Mouse (Mus musculus) midbrain, embryonic 14.5 days (tissue): Measurements from ENCODE around the gene Prtn3. TPM values are rescaled to one million over a fixed set of nuclear protein-coding genes. Genes with fewer than 3 reads are reported as not detected.

Experiments
- ATAC-seq: fragments of 200-750 bp; cut with Nextera tagmentation; 2 replicates; pipeline ENCODE4 v1.8.0; 2017; ENCODE audit warnings: moderate number of reproducible peaks, moderate library complexity; ENCODE audit not compliant: low FRiP score, low TSS enrichment
- DNase-seq: peaks from one replicate; pipeline ENCODE4 v3.0.0-alpha.2; 2015
- H3K27ac ChIP-seq: fragments of 300-500 bp; sonication (generic); replicated peaks from 2 replicates; pipeline ENCODE4 v1.5.1; 2014; ENCODE audit warnings: mild to moderate bottlenecking, low read depth, low read length, moderate library complexity
- H3K27me3 ChIP-seq: fragments of 300-500 bp; sonication (generic); 2 replicates; pipeline ENCODE4 v1.6.1; 2014; ENCODE audit warnings: low read length, control low read depth, mixed read lengths; ENCODE audit not compliant: control insufficient read depth, insufficient read depth
- H3K36me3 ChIP-seq: fragments of 300-500 bp; sonication (generic); 2 replicates; pipeline ENCODE4 v1.6.1; 2014; ENCODE audit warnings: low read length, control low read depth; ENCODE audit not compliant: control insufficient read depth, insufficient read depth
- H3K4me1 ChIP-seq: fragments of 300-500 bp; sonication (generic); 2 replicates; pipeline ENCODE4 v1.6.1; 2014; ENCODE audit warnings: mild to moderate bottlenecking, antibody characterized with exemption, low read length, control low read depth; ENCODE audit not compliant: control insufficient read depth, insufficient read depth
- H3K4me2 ChIP-seq: fragments of 300-500 bp; sonication (generic); 2 replicates; pipeline ENCODE4 v1.6.1; 2014; ENCODE audit warnings: mild to moderate bottlenecking, low read length, moderate library complexity
- H3K4me3 ChIP-seq: fragments of 300-500 bp; sonication (generic); replicated peaks from 2 replicates; pipeline ENCODE4 v1.5.1; 2014; ENCODE audit warnings: low read depth, low read length
- H3K9ac ChIP-seq: fragments of 300-500 bp; sonication (generic); replicated peaks from 2 replicates; pipeline ENCODE4 v1.6.1; 2014; ENCODE audit warnings: mild to moderate bottlenecking, low read length, moderate library complexity
- H3K9me3 ChIP-seq: fragments of 300-500 bp; sonication (generic); 2 replicates; pipeline ENCODE4 v1.6.1; 2016; ENCODE audit warnings: low read length, control low read depth, mixed read lengths; ENCODE audit not compliant: control insufficient read depth
- WGBS: fragments of 180-500 bp; shearing (Covaris S2); extraction: QIAGEN DNeasy Blood & Tissue Kit; methylation state at CpG from one replicate; pipeline ENCODE4 v1.1.7; 2014; 5-methylcytosine and 5-hydroxymethylcytosine counted together
- polyA plus RNA-seq: library from polyadenylated mRNA; unstranded; fragments of >200 nt; fragmentation: Nextera tagmentation; extraction: Ambion mirVana; gene quantifications from 2 replicates; pipeline ENCODE4 v1.2.1, GENCODE M21; 2014

Prtn3 gene
- polyA plus RNA-seq, 1 experiment from 2014 or later = 14.9 TPM

- peak overlapping the region; percentile 100 for H3K27ac ChIP-seq
- ATAC-seq (peak; percentile 41), DNase-seq (peak; percentile 94)
- peak overlapping the region; percentile 98 for H3K4me3 ChIP-seq
- peak overlapping the region; percentile 74 for H3K9ac ChIP-seq
- peaks cover 11% of the 10 kb centered on the region for H3K36me3 ChIP-seq
- WGBS = 0% methylated on average over 15 of the region's 15 CpGs
- H3K9me3 ChIP-seq = no peaks in the 10 kb centered on the region
- no peaks in the 10 kb centered on the region for H3K27me3 ChIP-seq
- peak overlapping the region; percentile 90 for H3K4me2 ChIP-seq
- H3K4me1 ChIP-seq = peaks cover 55% of the 10 kb centered on the region
These were observed 20.9 kb upstream of the Prtn3 start for GRCm38 (mm10) chr10:79853392-79853791.

GRCm38 (mm10) chr10:79853860-79854795 lies 20.1 kb upstream of the Prtn3 start, which contains the start of gene Ptbp1:
TSS of gene Ptbp1 (plus strand) at chr10:79854427.
- peak within 1 kb of the TSS; percentile 98 for H3K4me3 ChIP-seq
- peak within 1 kb of the TSS; percentile 100 for H3K27ac ChIP-seq
- peak within 1 kb of the TSS; percentile 93 for H3K4me2 ChIP-seq
- no peaks in the 10 kb centered on the region for H3K27me3 ChIP-seq
- DNase-seq = peak; percentile 100
- WGBS = under 1% methylated on average over 75 of the region's 75 CpGs
- H3K36me3 ChIP-seq = peaks cover 18% of the 10 kb centered on the region
- peak; percentile 93 for ATAC-seq
- peak within 1 kb of the TSS; percentile 93 for H3K9ac ChIP-seq
- H3K9me3 ChIP-seq = no peaks in the 10 kb centered on the region
- H3K4me1 ChIP-seq = peaks cover 56% of the 10 kb centered on the region

DNA sequence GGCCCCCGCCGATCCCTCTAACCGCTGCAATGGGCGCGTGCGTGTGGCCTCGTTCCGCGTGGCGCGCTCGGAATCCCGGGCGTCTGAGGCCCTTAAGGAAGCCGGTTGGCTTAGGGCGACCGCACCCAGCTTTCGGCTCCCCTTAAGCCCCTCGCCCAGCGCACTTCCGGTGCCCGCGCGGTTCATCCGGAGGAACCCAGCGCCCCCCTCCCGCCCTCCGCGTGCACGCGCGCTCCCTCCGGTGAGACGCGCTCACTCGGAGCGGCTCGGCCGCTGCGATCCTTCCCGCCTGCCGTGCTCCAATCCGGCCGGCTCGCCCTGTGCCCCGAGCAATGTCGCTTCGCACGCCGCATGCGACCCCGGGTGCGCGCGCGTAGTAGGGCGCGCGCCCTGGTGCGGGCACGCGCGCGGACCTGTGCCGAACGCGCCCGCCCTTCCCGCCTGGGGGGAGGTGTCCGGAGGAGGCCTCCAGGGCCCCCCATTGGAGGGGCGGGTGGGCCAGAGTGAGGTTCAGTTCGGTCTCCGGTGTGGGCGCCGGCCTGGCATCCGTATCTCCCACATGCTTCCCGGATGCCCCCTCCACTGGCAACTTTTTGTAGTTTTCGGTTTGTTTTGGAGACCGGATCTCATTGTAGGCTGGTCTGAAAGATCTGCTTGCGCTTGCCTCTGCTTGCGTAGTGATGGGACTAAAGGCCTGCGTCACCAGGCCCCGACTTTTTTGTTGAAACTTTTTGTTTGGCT lies 19.3 kb upstream of the Prtn3 start:
- peak overlapping the region; percentile 93 for H3K4me2 ChIP-seq
- ATAC-seq (peak; percentile 38), DNase-seq (peak; percentile 88)
- peak overlapping the region; percentile 100 for H3K27ac ChIP-seq
- no peaks in the 10 kb centered on the region for H3K27me3 ChIP-seq
- H3K4me1 ChIP-seq = peaks cover 56% of the 10 kb centered on the region
- H3K9me3 ChIP-seq = no peaks in the 10 kb centered on the region
- WGBS = under 1% methylated on average over 83 of the region's 83 CpGs
- H3K4me3 ChIP-seq = peak overlapping the region; percentile 98
- H3K9ac ChIP-seq = peak overlapping the region; percentile 93
- H3K36me3 ChIP-seq = peaks cover 27% of the 10 kb centered on the region

DNA sequence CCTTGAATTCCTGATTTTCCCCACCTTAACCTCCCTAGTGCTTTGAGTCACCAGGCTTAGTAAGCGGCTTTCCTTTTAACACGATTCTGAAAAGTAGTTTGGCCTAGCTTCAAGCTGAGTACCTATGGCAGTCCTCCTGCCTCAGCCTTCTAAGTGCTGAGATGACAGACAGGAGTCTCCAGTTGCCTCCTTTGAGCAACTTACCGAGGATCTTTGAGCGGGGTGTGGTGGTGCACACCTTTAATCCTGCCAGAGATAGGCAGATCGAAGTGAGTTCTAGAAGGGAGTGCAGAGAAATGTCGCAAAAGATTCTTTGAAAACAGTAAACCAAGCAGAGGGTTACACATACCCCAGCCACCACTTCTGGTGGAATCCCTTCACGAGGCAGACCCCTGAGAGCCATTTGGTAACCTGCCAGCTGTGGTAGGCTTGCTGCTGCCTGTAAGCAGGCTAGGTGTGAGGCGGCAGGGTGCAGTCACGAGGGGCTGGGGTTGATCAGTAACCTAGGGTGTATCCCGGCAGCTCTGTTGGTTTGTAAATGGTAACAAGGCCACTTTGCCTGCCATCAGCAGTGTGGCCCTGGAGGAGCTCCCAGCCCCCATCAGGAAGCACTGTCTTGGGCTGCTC lies 18.6 kb upstream of the Prtn3 start:
- Histone ChIP-seq H3K9ac (peak overlapping the region; percentile 93), H3K4me3 (peak overlapping the region; percentile 98), H3K27ac (peak overlapping the region; percentile 100), H3K9me3 (no peaks in the 10 kb centered on the region), H3K27me3 (no peaks in the 10 kb centered on the region), H3K4me1 (peaks cover 56% of the 10 kb centered on the region), H3K36me3 (peaks cover 34% of the 10 kb centered on the region), H3K4me2 (peak overlapping the region; percentile 93)
- ATAC-seq (no peak), DNase-seq (peak; percentile 51)
- WGBS = 4% methylated on average over 10 of the region's 10 CpGs

DNA sequence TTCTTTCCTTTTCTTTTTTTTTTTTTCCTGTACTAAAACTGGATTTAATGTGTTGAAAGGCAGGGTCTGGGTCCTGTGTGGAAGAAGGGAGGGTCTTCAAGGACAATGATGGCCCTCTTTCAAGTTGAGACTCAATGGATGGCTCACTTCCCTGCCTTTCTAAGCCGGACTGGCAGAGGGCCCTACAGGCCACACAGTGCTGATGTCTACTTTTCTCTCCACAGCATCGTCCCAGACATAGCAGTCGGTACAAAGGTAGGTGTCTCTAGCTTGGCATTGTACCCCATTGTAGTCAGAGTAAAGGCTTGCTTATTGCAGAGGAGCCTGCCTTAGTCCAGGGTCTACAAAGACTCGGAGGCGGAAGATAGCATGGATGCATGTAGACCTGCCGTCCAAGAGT lies 18.0 kb upstream of the Prtn3 start:
- no peaks in the 10 kb centered on the region for H3K27me3 ChIP-seq
- H3K4me2 ChIP-seq = peak overlapping the region; percentile 93
- peak overlapping the region; percentile 98 for H3K4me3 ChIP-seq
- no peaks in the 10 kb centered on the region for H3K9me3 ChIP-seq
- WGBS = 45% methylated on average over 6 of the region's 6 CpGs
- H3K27ac ChIP-seq = peak overlapping the region; percentile 26; the same call in 1 of the 2 replicates
- peak overlapping the region; percentile 93 for H3K9ac ChIP-seq
- DNase-seq (no peak), ATAC-seq (no peak)
- peaks cover 55% of the 10 kb centered on the region for H3K4me1 ChIP-seq
- H3K36me3 ChIP-seq = peaks cover 40% of the 10 kb centered on the region

DNA sequence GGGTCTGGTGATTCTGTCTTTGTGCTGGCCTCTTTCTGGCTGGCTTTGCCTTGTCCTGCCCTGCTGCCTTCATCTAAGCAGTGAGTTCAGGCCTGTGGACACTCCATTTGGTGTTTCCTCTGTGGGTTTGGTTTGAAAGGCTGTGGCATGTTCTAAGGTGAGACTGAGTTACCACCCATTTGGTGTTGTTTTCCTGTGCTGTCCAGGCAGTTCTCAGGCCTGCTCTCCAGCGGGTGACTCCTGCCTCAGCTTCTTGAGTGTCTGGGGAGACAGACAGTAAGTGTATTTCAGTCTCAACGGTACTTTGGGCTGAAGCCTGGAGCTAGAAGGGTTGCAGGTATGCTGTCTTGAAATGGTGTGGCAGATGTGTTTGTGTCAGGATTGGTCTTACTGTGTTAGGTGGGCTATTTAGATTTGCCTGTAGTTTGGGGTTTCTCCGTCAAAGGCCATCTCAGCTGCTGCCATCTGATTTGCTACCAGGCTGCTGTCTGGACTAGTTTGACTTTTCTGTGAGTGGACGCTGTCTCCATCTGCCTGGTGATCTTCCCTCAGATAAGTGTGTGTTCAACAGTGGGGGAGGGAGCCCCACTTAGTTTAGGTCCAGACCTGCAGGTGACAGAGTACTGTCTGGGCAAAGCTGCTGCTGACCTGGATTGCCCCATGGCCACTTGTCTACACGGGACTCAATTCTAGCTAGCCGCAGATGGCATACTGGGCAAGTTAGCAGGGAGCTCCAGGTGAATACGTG lies 17.4 kb upstream of the Prtn3 start:
- Histone ChIP-seq H3K27me3 (no peaks in the 10 kb centered on the region), H3K4me3 (peak overlapping the region; percentile 98), H3K9ac (peak overlapping the region; percentile 93), H3K36me3 (peaks cover 46% of the 10 kb centered on the region), H3K4me2 (peak overlapping the region; percentile 93), H3K27ac (0 out of 2 replicates have a peak overlapping the region, but pooled peaks have one; percentile 26), H3K4me1 (peaks cover 49% of the 10 kb centered on the region), H3K9me3 (no peaks in the 10 kb centered on the region)
- WGBS = 58% methylated on average over 7 of the region's 7 CpGs
- DNase-seq (no peak), ATAC-seq (no peak)

DNA sequence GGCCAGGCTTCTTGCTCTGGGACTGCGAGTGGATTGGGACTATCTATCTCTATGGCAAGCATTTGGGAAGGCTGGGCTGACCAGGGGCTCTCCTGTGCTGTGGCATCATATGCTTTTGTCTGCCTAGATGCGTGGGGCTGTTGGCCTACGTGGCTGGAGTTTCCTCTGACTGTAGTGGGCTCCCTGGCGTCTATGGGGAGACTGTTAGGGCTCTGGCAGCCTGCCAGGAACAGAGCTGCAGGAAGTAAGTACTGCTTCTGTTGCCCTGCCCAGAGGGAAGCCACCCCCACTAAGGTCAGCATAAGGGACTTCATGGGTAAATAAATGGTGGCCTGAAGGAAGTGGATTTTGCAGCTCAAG lies 16.8 kb upstream of the Prtn3 start:
- H3K4me1 ChIP-seq = peaks cover 44% of the 10 kb centered on the region
- ATAC-seq = no peak
- peak overlapping the region; percentile 98 for H3K4me3 ChIP-seq
- H3K4me2 ChIP-seq = peak overlapping the region; percentile 93
- DNase-seq = peak; percentile 69
- H3K9ac ChIP-seq = peak overlapping the region; percentile 93
- peaks cover 51% of the 10 kb centered on the region for H3K36me3 ChIP-seq
- WGBS = 29% methylated on average over 4 of the region's 4 CpGs
- 0 out of 2 replicates have a peak overlapping the region, but pooled peaks have one; percentile 3 for H3K27ac ChIP-seq
- H3K27me3 ChIP-seq = no peaks in the 10 kb centered on the region
- H3K9me3 ChIP-seq = no peaks in the 10 kb centered on the region

DNA sequence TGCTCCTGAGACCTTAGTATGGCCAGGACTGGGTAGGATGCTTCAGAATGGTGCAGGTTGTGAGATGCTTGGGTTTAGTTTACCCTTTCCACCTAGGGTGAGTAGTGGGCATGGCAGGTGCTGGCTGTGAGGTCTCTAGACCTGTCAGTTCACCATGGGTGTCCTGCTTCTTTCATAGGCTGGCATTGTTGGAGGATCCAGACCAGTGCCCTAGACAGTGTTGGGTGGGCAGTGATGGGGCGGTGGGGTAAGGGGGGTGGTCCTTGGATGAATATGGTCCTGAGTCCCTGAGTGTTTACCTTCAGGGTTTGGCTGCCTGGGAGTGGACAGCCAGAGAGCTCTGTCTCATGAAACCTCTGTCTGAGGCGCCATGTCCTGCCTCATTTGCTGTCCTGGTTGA lies 16.4 kb upstream of the Prtn3 start:
- H3K4me3 ChIP-seq = 0 out of 2 replicates have a peak overlapping the region, but pooled peaks have one; percentile 5
- peak overlapping the region; percentile 93 for H3K4me2 ChIP-seq
- 80% methylated on average over 2 of the region's 2 CpGs for WGBS
- H3K4me1 ChIP-seq = peaks cover 39% of the 10 kb centered on the region
- H3K36me3 ChIP-seq = peaks cover 56% of the 10 kb centered on the region
- H3K9me3 ChIP-seq = no peaks in the 10 kb centered on the region
- H3K27me3 ChIP-seq = no peaks in the 10 kb centered on the region
- DNase-seq (no peak), ATAC-seq (no peak)
- 0 out of 2 replicates have a peak overlapping the region, but pooled peaks have one; percentile 38 for H3K27ac ChIP-seq
- peak overlapping the region; percentile 4; the same call in 1 of the 2 replicates for H3K9ac ChIP-seq
